Mouse (Mus musculus) hindbrain, embryonic 16.5 days (tissue): ENCODE results near the gene Eipr1. TPM values are rescaled to one million over a fixed set of nuclear protein-coding genes. Genes with fewer than 3 reads are reported as not detected.

Experiments used
- ATAC-seq: fragments of 200-750 bp; cut with Nextera tagmentation; 2 replicates; pipeline ENCODE4 v1.8.0; 2017; ENCODE audit warnings: moderate TSS enrichment, moderate library complexity
- H3K27ac ChIP-seq: fragments of 300-500 bp; sonication (generic); 2 replicates; pipeline ENCODE4 v1.5.1; 2014; ENCODE audit warnings: low read depth, mild to moderate bottlenecking, control low read depth, low read length, moderate library complexity
- H3K27me3 ChIP-seq: fragments of 300-500 bp; sonication (generic); replicated peaks from 2 replicates; pipeline ENCODE4 v1.6.1; 2014; ENCODE audit warnings: low read length; ENCODE audit not compliant: control insufficient read depth, insufficient read depth
- H3K36me3 ChIP-seq: fragments of 300-500 bp; sonication (generic); 2 replicates; pipeline ENCODE4 v1.6.1; 2014; ENCODE audit warnings: mild to moderate bottlenecking, low read length, moderate library complexity, mixed read lengths; ENCODE audit not compliant: control insufficient read depth, insufficient read depth
- H3K4me1 ChIP-seq: fragments of 300-500 bp; sonication (generic); 2 replicates; pipeline ENCODE4 v1.6.1; 2014; ENCODE audit warnings: low read depth, low read length; ENCODE audit not compliant: control insufficient read depth, insufficient read depth
- H3K4me2 ChIP-seq: fragments of 300-500 bp; sonication (generic); 2 replicates; pipeline ENCODE4 v1.6.1; 2014; ENCODE audit warnings: mild to moderate bottlenecking, low read length, control low read depth, moderate library complexity
- H3K4me3 ChIP-seq: fragments of 300-500 bp; sonication (generic); 2 replicates; pipeline ENCODE4 v1.5.1; 2014; ENCODE audit warnings: mild to moderate bottlenecking, low read length, control low read depth, moderate library complexity
- H3K9ac ChIP-seq: fragments of 300-500 bp; sonication (generic); 2 replicates; pipeline ENCODE4 v1.6.1; 2014; ENCODE audit warnings: low read depth, mild to moderate bottlenecking, control low read depth, low read length, moderate library complexity
- H3K9me3 ChIP-seq: fragments of 300-500 bp; sonication (generic); 2 replicates; pipeline ENCODE4 v1.6.1; 2014; ENCODE audit warnings: mild to moderate bottlenecking, low read length, moderate library complexity; ENCODE audit not compliant: control insufficient read depth
- WGBS: fragments of 180-500 bp; shearing (Covaris S2); extraction: QIAGEN DNeasy Blood & Tissue Kit; methylation state at CpG from one replicate; pipeline ENCODE4 v1.1.7; 2014; 5-methylcytosine and 5-hydroxymethylcytosine counted together
- polyA plus RNA-seq: library from polyadenylated mRNA; unstranded; fragments of >200 nt; fragmentation: Nextera tagmentation; extraction: Ambion mirVana; gene quantifications from 2 replicates; pipeline ENCODE4 v1.2.1, GENCODE M21; 2015

Gene Eipr1
- polyA plus RNA-seq, 1 experiment from 2014 or later, result 71.7 TPM

DNA sequence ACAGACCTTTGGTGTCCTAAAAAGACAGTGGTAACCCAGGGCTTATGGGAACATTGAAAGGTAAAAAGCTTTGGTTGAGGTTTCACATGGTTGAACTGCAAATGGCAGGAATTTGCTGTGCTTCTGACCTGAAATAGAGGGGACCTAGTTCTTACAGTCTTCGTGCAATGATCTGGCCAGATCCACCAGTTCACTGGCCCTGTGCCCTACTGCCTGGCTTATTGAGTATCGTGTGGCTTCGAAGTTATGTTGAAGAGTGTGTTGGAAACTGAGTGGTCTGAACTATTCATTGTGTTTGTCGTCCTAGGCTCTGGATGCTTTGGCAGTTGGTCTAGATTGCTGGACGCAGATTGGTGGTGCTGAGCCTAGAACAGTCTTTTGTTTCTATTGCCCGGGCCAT, 34.7 kb downstream of the Eipr1 start:
- Histone ChIP-seq H3K27me3 (no peaks in the 10 kb centered on the region), H3K4me3 (no peak overlapping the region), H3K9ac (no peak overlapping the region), H3K4me2 (no peak overlapping the region), H3K4me1 (peaks cover 7% of the 10 kb centered on the region; the same call in 1 of the 2 replicates), H3K9me3 (no peaks in the 10 kb centered on the region), H3K36me3 (no peaks in the 10 kb centered on the region), H3K27ac (no peak overlapping the region)
- no peak for ATAC-seq
- WGBS, result 93% methylated on average over 6 of the region's 6 CpGs

GRCm38 (mm10) chr12:28792613-28793012, 41.0 kb downstream of the Eipr1 start:
- H3K27ac ChIP-seq, result no peak overlapping the region; the same call in 1 of the 2 replicates
- H3K9me3 ChIP-seq, result no peaks in the 10 kb centered on the region
- no peaks in the 10 kb centered on the region for H3K36me3 ChIP-seq
- WGBS, result 48% methylated on average over 3 of the region's 3 CpGs
- ATAC-seq, result 0 out of 2 replicates have a peak, but pooled peaks have one; percentile 9
- no peaks in the 10 kb centered on the region for H3K27me3 ChIP-seq
- H3K9ac ChIP-seq, result no peak overlapping the region
- H3K4me2 ChIP-seq, result no peak overlapping the region
- H3K4me1 ChIP-seq, result peaks cover 9% of the 10 kb centered on the region
- no peak overlapping the region for H3K4me3 ChIP-seq

DNA sequence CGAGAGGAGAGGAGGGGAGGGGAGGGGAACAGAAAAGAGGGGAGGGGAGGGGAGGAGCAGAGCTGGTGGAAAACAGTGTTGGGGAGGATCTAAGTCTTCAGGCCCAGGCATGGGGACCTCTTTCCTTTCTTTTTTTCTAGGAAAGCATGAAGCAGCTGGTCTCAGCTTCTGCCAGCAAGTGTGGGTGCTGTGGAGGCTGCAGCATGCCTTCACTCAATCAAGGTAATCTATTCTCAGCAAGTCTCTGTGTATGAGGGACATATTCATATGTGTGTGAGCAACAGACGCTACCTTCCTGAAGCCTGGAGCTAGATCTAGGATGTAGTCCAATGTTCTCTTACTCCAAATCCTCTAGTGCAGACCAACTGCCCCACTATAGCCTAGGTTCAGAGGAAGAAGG, 42.1 kb downstream of the Eipr1 start:
- no peak overlapping the region for H3K4me2 ChIP-seq
- H3K27ac ChIP-seq, result no peak overlapping the region
- H3K9ac ChIP-seq, result no peak overlapping the region
- peaks cover 9% of the 10 kb centered on the region for H3K4me1 ChIP-seq
- no peak for ATAC-seq
- WGBS, result 60% methylated on average over 2 of the region's 2 CpGs
- H3K27me3 ChIP-seq, result no peaks in the 10 kb centered on the region
- no peaks in the 10 kb centered on the region for H3K9me3 ChIP-seq
- no peaks in the 10 kb centered on the region for H3K36me3 ChIP-seq
- H3K4me3 ChIP-seq, result no peak overlapping the region

- Histone ChIP-seq H3K9me3 (no peaks in the 10 kb centered on the region), H3K27ac (no peak overlapping the region), H3K9ac (no peak overlapping the region), H3K27me3 (no peaks in the 10 kb centered on the region), H3K4me2 (no peak overlapping the region), H3K4me1 (peaks cover 16% of the 10 kb centered on the region), H3K4me3 (no peak overlapping the region), H3K36me3 (no peaks in the 10 kb centered on the region)
- ATAC-seq, result no peak
- 77% methylated on average over 3 of the region's 3 CpGs for WGBS
Measured at GRCm38 (mm10) chr12:28795041-28795440, 43.4 kb downstream of the Eipr1 start.

GRCm38 (mm10) chr12:28796881-28797420, 45.3 kb downstream of the Eipr1 start:
- no peaks in the 10 kb centered on the region for H3K36me3 ChIP-seq
- no peak overlapping the region for H3K4me3 ChIP-seq
- no peak overlapping the region for H3K4me2 ChIP-seq
- H3K4me1 ChIP-seq, result peaks cover 25% of the 10 kb centered on the region
- no peaks in the 10 kb centered on the region for H3K9me3 ChIP-seq
- no peak overlapping the region for H3K9ac ChIP-seq
- ATAC-seq, result peak; percentile 15; the same call in 1 of the 2 replicates
- no peak overlapping the region for H3K27ac ChIP-seq
- H3K27me3 ChIP-seq, result no peaks in the 10 kb centered on the region

GRCm38 (mm10) chr12:28799798-28800411, 48.3 kb downstream of the Eipr1 start:
- H3K9me3 ChIP-seq, result no peaks in the 10 kb centered on the region
- H3K4me1 ChIP-seq, result peaks cover 22% of the 10 kb centered on the region
- H3K36me3 ChIP-seq, result no peaks in the 10 kb centered on the region
- no peak overlapping the region for H3K4me3 ChIP-seq
- no peak overlapping the region for H3K4me2 ChIP-seq
- WGBS, result 33% methylated on average over 11 of the region's 11 CpGs
- H3K27me3 ChIP-seq, result no peaks in the 10 kb centered on the region
- H3K9ac ChIP-seq, result peak overlapping the region; percentile 17; the same call in 1 of the 2 replicates
- peak; percentile 67 for ATAC-seq
- peak overlapping the region; percentile 39 for H3K27ac ChIP-seq

DNA sequence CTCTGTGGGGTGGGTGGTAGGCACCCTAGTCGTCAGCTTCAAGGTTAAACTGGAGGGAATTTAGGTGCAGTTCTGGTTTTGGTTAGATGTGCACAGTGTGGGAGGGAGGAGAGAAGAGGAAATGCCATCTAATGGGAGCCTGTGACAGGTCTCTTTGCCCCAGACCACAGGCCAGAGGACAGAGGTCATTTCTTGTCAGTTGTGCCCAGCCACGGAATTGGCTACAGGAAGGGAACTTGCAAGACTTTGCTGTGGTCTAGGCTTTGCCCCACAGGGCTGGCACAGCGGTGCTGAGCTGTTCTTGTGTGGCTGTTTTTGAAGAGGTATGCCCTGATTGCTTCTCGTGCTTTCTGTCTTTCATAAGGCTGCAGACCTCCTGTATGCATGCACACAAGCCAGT, 48.8 kb downstream of the Eipr1 start:
- Histone ChIP-seq H3K27me3 (no peaks in the 10 kb centered on the region), H3K27ac (peak overlapping the region; percentile 39), H3K9ac (peak overlapping the region; percentile 17; the same call in 1 of the 2 replicates), H3K4me3 (no peak overlapping the region), H3K9me3 (no peaks in the 10 kb centered on the region), H3K4me1 (peaks cover 24% of the 10 kb centered on the region), H3K4me2 (no peak overlapping the region), H3K36me3 (no peaks in the 10 kb centered on the region)
- WGBS, result 50% methylated on average over 4 of the region's 4 CpGs
- ATAC-seq, result peak; percentile 1; the same call in 1 of the 2 replicates

GRCm38 (mm10) chr12:28800891-28801290, 49.3 kb downstream of the Eipr1 start:
- ATAC-seq, result no peak
- no peak overlapping the region for H3K27ac ChIP-seq
- H3K36me3 ChIP-seq, result no peaks in the 10 kb centered on the region
- H3K4me3 ChIP-seq, result no peak overlapping the region
- no peak overlapping the region for H3K4me2 ChIP-seq
- 85% methylated on average over 3 of the region's 3 CpGs for WGBS
- peaks cover 24% of the 10 kb centered on the region for H3K4me1 ChIP-seq
- no peaks in the 10 kb centered on the region for H3K9me3 ChIP-seq
- H3K27me3 ChIP-seq, result no peaks in the 10 kb centered on the region
- H3K9ac ChIP-seq, result no peak overlapping the region

DNA sequence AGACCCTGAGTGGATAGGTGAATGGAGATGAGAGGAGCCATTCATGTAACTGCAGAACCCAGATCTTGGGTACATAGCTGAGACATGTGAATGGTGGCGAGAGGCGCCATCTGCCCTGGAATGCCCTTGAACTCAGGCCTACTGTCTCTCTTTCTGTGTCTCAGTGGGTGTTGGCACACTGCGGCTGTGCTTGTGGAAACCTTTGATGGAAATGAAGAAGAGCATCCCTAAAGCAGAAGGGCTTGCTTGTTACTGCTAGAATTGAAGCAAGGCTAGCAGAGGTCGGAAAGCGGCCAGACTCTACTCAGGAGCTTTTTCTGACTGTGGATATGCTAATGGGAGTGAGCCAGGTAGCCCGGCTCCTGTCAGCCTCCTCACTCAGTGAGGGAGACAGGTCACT, 50.1 kb downstream of the Eipr1 start:
- no peak overlapping the region for H3K27ac ChIP-seq
- no peaks in the 10 kb centered on the region for H3K9me3 ChIP-seq
- no peak overlapping the region for H3K4me3 ChIP-seq
- WGBS, result 73% methylated on average over 6 of the region's 6 CpGs
- H3K4me2 ChIP-seq, result no peak overlapping the region
- H3K4me1 ChIP-seq, result peaks cover 22% of the 10 kb centered on the region
- no peak for ATAC-seq
- no peak overlapping the region for H3K9ac ChIP-seq
- no peaks in the 10 kb centered on the region for H3K36me3 ChIP-seq
- H3K27me3 ChIP-seq, result no peaks in the 10 kb centered on the region
